Mouse (Mus musculus) stomach, postnatal 0 days (tissue): Measurements from ENCODE around the gene Cog4.

Experiments used
- CTCF ChIP-seq: IDR thresholded peaks from 2 replicates; pipeline ENCODE4 v1.5.1; 2016; ENCODE audit warnings: antibody characterized with exemption, low read depth, mild to moderate bottlenecking, moderate library complexity
- EP300 ChIP-seq: optimal IDR thresholded peaks from 2 replicates; pipeline ENCODE3; 2016; ENCODE audit warnings: antibody characterized with exemption

DNA sequence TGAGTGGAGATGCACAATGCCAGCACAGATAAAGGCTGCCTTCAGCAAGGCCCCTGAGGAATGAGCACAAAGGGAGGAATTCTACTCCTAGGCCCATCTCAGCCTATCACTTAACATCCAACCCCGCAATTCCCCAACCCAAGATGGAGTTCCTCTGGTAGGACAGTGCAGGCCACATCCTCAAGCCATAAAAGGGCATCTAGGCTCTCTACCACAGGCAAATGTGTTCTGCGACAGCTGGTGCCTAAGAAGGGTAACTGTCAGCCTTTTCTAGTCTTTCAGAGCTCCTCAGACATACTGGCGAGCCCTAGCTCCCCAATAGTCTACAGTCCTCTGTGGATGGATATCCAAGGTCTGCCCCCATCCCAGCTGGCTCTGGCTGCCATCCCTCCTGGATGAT is 40.2 kb downstream of the Cog4 start:
- TF ChIP-seq CTCF (no peak), EP300 (no peak)
